Mouse (Mus musculus) cerebellum, adult 9-10 months (tissue): ENCODE data around the gene Aurkb.

Experiments used
- DNase-seq: peaks from one replicate; pipeline ENCODE4 v3.0.0; 2022

Gene Aurkb

GRCm38 (mm10) chr11:69065394-69065925 lies 20.0 kb downstream of the Aurkb start:
- peak; percentile 65 for DNase-seq

GRCm38 (mm10) chr11:69066163-69066861 lies 20.9 kb downstream of the Aurkb start:
- DNase-seq = peak; percentile 79

- DNase-seq = peak; percentile 95
Measured at GRCm38 (mm10) chr11:69066956-69067355, 21.5 kb downstream of the Aurkb start.

GRCm38 (mm10) chr11:69067601-69068000 lies 22.2 kb downstream of the Aurkb start:
- no peak for DNase-seq

GRCm38 (mm10) chr11:69070093-69070492 lies 24.6 kb downstream of the Aurkb start:
- DNase-seq = peak; percentile 60

GRCm38 (mm10) chr11:69070590-69071222 lies 25.3 kb downstream of the Aurkb start, which contains the start of gene Tmem107:
Tmem107 (plus strand) TSS chr11:69070806.
- peak; percentile 95 for DNase-seq

GRCm38 (mm10) chr11:69071262-69071661 lies 25.8 kb downstream of the Aurkb start:
- DNase-seq = no peak

- DNase-seq = peak; percentile 65
Measured at GRCm38 (mm10) chr11:69072234-69072633, 26.8 kb downstream of the Aurkb start.

GRCm38 (mm10) chr11:69072666-69073064 lies 27.2 kb downstream of the Aurkb start:
- no peak for DNase-seq

GRCm38 (mm10) chr11:69073065-69073888 lies 27.8 kb downstream of the Aurkb start:
- DNase-seq = peak; percentile 97

GRCm38 (mm10) chr11:69073951-69074775 lies 28.7 kb downstream of the Aurkb start:
- peak; percentile 55 for DNase-seq

GRCm38 (mm10) chr11:69074776-69075069 lies 29.3 kb downstream of the Aurkb start:
- no peak for DNase-seq

- DNase-seq = no peak
Measured at GRCm38 (mm10) chr11:69075764-69076479, 30.5 kb downstream of the Aurkb start.

GRCm38 (mm10) chr11:69076572-69076971 lies 31.1 kb downstream of the Aurkb start:
- no peak for DNase-seq

GRCm38 (mm10) chr11:69077316-69077715 lies 31.9 kb downstream of the Aurkb start:
- no peak for DNase-seq

- no peak for DNase-seq
Measured at GRCm38 (mm10) chr11:69078041-69078440, 32.6 kb downstream of the Aurkb start.

- no peak for DNase-seq
Measured at GRCm38 (mm10) chr11:69078805-69079438, 33.5 kb downstream of the Aurkb start.

- DNase-seq = no peak
Measured at GRCm38 (mm10) chr11:69080102-69080854, 34.8 kb downstream of the Aurkb start.

- DNase-seq = no peak
Measured at GRCm38 (mm10) chr11:69080855-69081222, 35.4 kb downstream of the Aurkb start.

- no peak for DNase-seq
Measured at GRCm38 (mm10) chr11:69081613-69082012, 36.2 kb downstream of the Aurkb start.

- DNase-seq = peak; percentile 35
Measured at GRCm38 (mm10) chr11:69085608-69086007, 40.2 kb downstream of the Aurkb start.
